Comparison of ENCODE assay signal across 14 mouse cellular contexts in the genomic region with DNA sequence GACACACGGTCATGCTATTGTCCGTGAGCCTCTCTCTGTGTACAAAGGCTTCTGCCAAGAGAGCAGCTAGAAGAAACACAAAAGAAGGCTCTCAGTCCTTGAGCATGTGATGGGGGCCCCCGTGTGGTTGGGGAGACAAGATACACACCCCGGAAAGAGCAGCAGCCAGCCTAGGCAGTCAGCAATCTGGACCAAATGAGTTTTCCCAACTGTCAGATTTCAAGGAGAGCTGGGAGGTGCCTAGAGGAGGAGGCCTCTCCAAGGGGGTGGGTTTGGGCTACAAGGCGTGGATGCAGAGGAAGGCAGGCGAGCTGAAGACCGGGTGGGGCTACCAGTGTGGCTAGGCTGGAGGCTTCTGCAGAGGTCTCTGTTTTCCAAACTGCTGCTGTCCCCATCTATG. TPM values are rescaled to one million over a fixed set of nuclear protein-coding genes. Genes with fewer than 3 reads are reported as not detected.
DNase-seq lines count a peak whose midpoint lies in the region; ATAC-seq and TF ChIP-seq lines count a peak whose summit lies in the region.
"Had no signal": no experiment of that assay in that cellular context is flagged by ENCODE, and none has a peak within 500 bp of the region (broad histone marks: within the 10 kb centered on the region; RNA-seq: fewer than 3 reads in every experiment).

No protein-coding gene starts in this region.

- H3K9me3 ChIP-seq in forebrain, embryonic 14.5 days (replicated peaks; ENCODE audit: control insufficient read depth, low read length): no peaks in the 10 kb centered on the region
- no peaks in the 10 kb centered on the region for H3K9me3 ChIP-seq in forebrain, postnatal 0 days (ENCODE audit: low read length)
- no peaks in the 10 kb centered on the region for H3K9me3 ChIP-seq in CH12.LX (replicated peaks; ENCODE audit: low read length)
- no peaks in the 10 kb centered on the region for H3K9me3 ChIP-seq in intestine, embryonic 15.5 days
- no peaks in the 10 kb centered on the region for H3K9me3 ChIP-seq in midbrain, postnatal 0 days (ENCODE audit: low read length)
- H3K9me3 ChIP-seq: limb, embryonic 13.5 days had no signal

- no peak overlapping the region for H3K27ac ChIP-seq in forebrain, embryonic 14.5 days (ENCODE audit: low read depth, low read length)
- no peak overlapping the region for H3K27ac ChIP-seq in forebrain, postnatal 0 days (ENCODE audit: low read depth, low read length)
- H3K27ac ChIP-seq in CH12.LX (ENCODE audit: insufficient read depth, low read depth): no peak overlapping the region
- peak overlapping the region; percentile 40; the same call in 1 of the 2 replicates for H3K27ac ChIP-seq in intestine, embryonic 15.5 days
- H3K27ac ChIP-seq in midbrain, postnatal 0 days (ENCODE audit: low read depth, low read length): no peak overlapping the region

- TF ChIP-seq RAD21 in CH12.LX (IDR thresholded peaks at IDR 0.05; ENCODE audit: low read depth, low read length): peak; percentile 12

- H3K9ac ChIP-seq in forebrain, embryonic 14.5 days (ENCODE audit: low read length): no peak overlapping the region
- H3K9ac ChIP-seq in forebrain, postnatal 0 days: no peak overlapping the region
- no peak overlapping the region for H3K9ac ChIP-seq in CH12.LX (ENCODE audit: insufficient read depth, low read depth)
- H3K9ac ChIP-seq in intestine, embryonic 15.5 days: no peak overlapping the region
- H3K9ac ChIP-seq in midbrain, postnatal 0 days (replicated peaks; ENCODE audit: low read length, poor library complexity, severe bottlenecking): no peak overlapping the region
- H3K9ac ChIP-seq: limb, embryonic 13.5 days had no signal

- H3K36me3 ChIP-seq in forebrain, embryonic 14.5 days (ENCODE audit: control insufficient read depth, insufficient read depth, low read length): no peaks in the 10 kb centered on the region
- no peaks in the 10 kb centered on the region for H3K36me3 ChIP-seq in forebrain, postnatal 0 days (ENCODE audit: insufficient read depth)
- no peaks in the 10 kb centered on the region for H3K36me3 ChIP-seq in CH12.LX (replicated peaks in 1 of 2; ENCODE audit: control insufficient read depth in 1 of 2, insufficient read depth in 1 of 2, low read length in 1 of 2)
- H3K36me3 ChIP-seq in intestine, embryonic 15.5 days: no peaks in the 10 kb centered on the region
- H3K36me3 ChIP-seq in midbrain, postnatal 0 days (ENCODE audit: insufficient read depth, low read length): no peaks in the 10 kb centered on the region
- H3K36me3 ChIP-seq: limb, embryonic 13.5 days had no signal

- H3K27me3 ChIP-seq in forebrain, embryonic 14.5 days (replicated peaks; ENCODE audit: control insufficient read depth, insufficient read depth, low read length): no peaks in the 10 kb centered on the region
- no peaks in the 10 kb centered on the region for H3K27me3 ChIP-seq in forebrain, postnatal 0 days (ENCODE audit: insufficient read depth, low read length)
- no peaks in the 10 kb centered on the region for H3K27me3 ChIP-seq in CH12.LX (replicated peaks)
- H3K27me3 ChIP-seq in intestine, embryonic 15.5 days (replicated peaks): no peaks in the 10 kb centered on the region; the same call in none of the 2 replicates
- H3K27me3 ChIP-seq in midbrain, postnatal 0 days (ENCODE audit: insufficient read depth, low read length): peaks cover 5% of the 10 kb centered on the region; the same call in 1 of the 2 replicates

- DNase-seq in forebrain, embryonic 14.5 days (ENCODE audit: low spot score): peak; percentile 20
- no peak for DNase-seq in forebrain, postnatal 0 days
- DNase-seq in layer of hippocampus, adult 18-20 months (ENCODE audit: low spot score in 2 of 2): peak; percentile 4 to 26
- DNase-seq in layer of hippocampus, adult 11-12 months (ENCODE audit: low spot score): no peak
- DNase-seq in CH12.LX (ENCODE audit: extremely low read depth): no peak
- no peak for DNase-seq in urinary bladder, postnatal 14 days (ENCODE audit: low spot score)
- DNase-seq in midbrain, postnatal 0 days (ENCODE audit: low spot score): no peak
- DNase-seq: B cell, adult 2 months; embryo, embryonic 11 days; layer of hippocampus, adult 9-11 months had no signal

- dilution Hi-C loops in CH12.LX (cut with MboI; ENCODE audit: extremely low pct_ligation_motif_present, extremely low pct_unique_long_range_greater_than_20kb, low sequenced_read_pairs): no loop called here

- H3K79me2 ChIP-seq in CH12.LX (replicated peaks; ENCODE audit: control insufficient read depth, extremely low read depth, insufficient read depth, poor library complexity, severe bottlenecking): no peaks in the 10 kb centered on the region

- no peak overlapping the region for H3K4me3 ChIP-seq in forebrain, embryonic 14.5 days (ENCODE audit: low read depth, low read length)
- no peak overlapping the region for H3K4me3 ChIP-seq in forebrain, postnatal 0 days (ENCODE audit: low read depth, low read length)
- no peak overlapping the region for H3K4me3 ChIP-seq in CH12.LX (replicated peaks in 1 of 3; ENCODE audit: low read depth in 2 of 3, low read length in 2 of 3, poor library complexity in 1 of 3)
- no peak overlapping the region for H3K4me3 ChIP-seq in intestine, embryonic 15.5 days (replicated peaks)
- H3K4me3 ChIP-seq in midbrain, postnatal 0 days (ENCODE audit: low read depth, low read length): no peak overlapping the region
- H3K4me3 ChIP-seq: limb, embryonic 13.5 days had no signal

- H3K4me1 ChIP-seq in forebrain, embryonic 14.5 days (ENCODE audit: control insufficient read depth, insufficient read depth, low read length): no peaks in the 10 kb centered on the region; the same call in 1 of the 2 replicates
- H3K4me1 ChIP-seq in forebrain, postnatal 0 days (ENCODE audit: insufficient read depth): no peaks in the 10 kb centered on the region
- H3K4me1 ChIP-seq in CH12.LX (ENCODE audit: control insufficient read depth in 1 of 2, insufficient read depth in 2 of 2): 0 out of 4 replicates have a peak, but pooled peaks cover 0 to 2% of the 10 kb centered on the region in 2 experiments
- H3K4me1 ChIP-seq in intestine, embryonic 15.5 days (replicated peaks): no peaks in the 10 kb centered on the region
- H3K4me1 ChIP-seq in midbrain, postnatal 0 days (ENCODE audit: insufficient read depth, low read length): no peaks in the 10 kb centered on the region

- no peak for TF ChIP-seq CTCF in forebrain, postnatal 0 days (IDR thresholded peaks at IDR 0.05; ENCODE audit: low read depth)
- TF ChIP-seq CTCF in CH12.LX (conservative IDR thresholded peaks at IDR 0.05 in 1 of 2, IDR thresholded peaks at IDR 0.05 in 1 of 2; ENCODE audit: low read depth in 2 of 2, low read length in 2 of 2): peak in 1 of 2 experiments; percentile 32; a peak in 2 of 4 replicates
- no peak for TF ChIP-seq CTCF in midbrain, postnatal 0 days (IDR thresholded peaks at IDR 0.05)

- H3K4me2 ChIP-seq in forebrain, embryonic 14.5 days (ENCODE audit: low read length): no peak overlapping the region
- no peak overlapping the region for H3K4me2 ChIP-seq in forebrain, postnatal 0 days (ENCODE audit: low read depth)
- H3K4me2 ChIP-seq in CH12.LX (ENCODE audit: insufficient read depth, low read depth, poor library complexity, severe bottlenecking): no peak overlapping the region
- H3K4me2 ChIP-seq in intestine, embryonic 15.5 days (replicated peaks): no peak overlapping the region
- no peak overlapping the region for H3K4me2 ChIP-seq in midbrain, postnatal 0 days (ENCODE audit: low read depth, low read length, poor library complexity, severe bottlenecking)
- H3K4me2 ChIP-seq: limb, embryonic 13.5 days had no signal

- no peak for TF ChIP-seq EP300 in CH12.LX (IDR thresholded peaks at IDR 0.05; ENCODE audit: low read length)

- 59% methylated on average over 7 of the region's 7 CpGs for WGBS in forebrain, embryonic 14.5 days
- WGBS in forebrain, postnatal 0 days: 55% methylated on average over 7 of the region's 7 CpGs
- 42% methylated on average over 7 of the region's 7 CpGs for WGBS in intestine, embryonic 15.5 days
- 49% methylated on average over 7 of the region's 7 CpGs for WGBS in midbrain, postnatal 0 days

- peak; percentile 18; the same call in 1 of the 2 replicates for ATAC-seq in forebrain, embryonic 14.5 days
- no peak; the same call in 1 of the 2 replicates for ATAC-seq in forebrain, postnatal 0 days
- ATAC-seq in intestine, embryonic 15.5 days: peak; percentile 66
- ATAC-seq in midbrain, postnatal 0 days (ENCODE audit: low FRiP score): no peak
- ATAC-seq: midbrain, embryonic 16.5 days had no signal

- no peak for TF ChIP-seq POLR2A in CH12.LX (IDR thresholded peaks at IDR 0.05; ENCODE audit: low read depth, low read length)

- in situ Hi-C loops in CH12.LX (cut with MboI; ENCODE audit: low pct_ligation_motif_present, low pct_unique_long_range_greater_than_20kb, low sequenced_read_pairs): loop anchor here (25.0 kb wide), 1 partner anchor 501 kb away; no protein-coding TSS in a partner anchor

TF ChIP-seq in CH12.LX, 34 proteins besides CTCF, POLR2A, EP300 and RAD21:
- TF ChIP-seq HCFC1 (IDR thresholded peaks at IDR 0.05; ENCODE audit: low read depth, low read length) (no peak), SMC3 (IDR thresholded peaks at IDR 0.05; ENCODE audit: low read depth, low read length) (peak; percentile 12; the same call in 1 of the 2 replicates), TCF12 (IDR thresholded peaks at IDR 0.05; ENCODE audit: low read depth, low read length) (no peak), USF1 (IDR thresholded peaks at IDR 0.05; ENCODE audit: low read depth, low read length) (no peak), MYC (IDR thresholded peaks at IDR 0.05; ENCODE audit: low read depth, low read length) (no peak), ZMIZ1 (IDR thresholded peaks at IDR 0.05; ENCODE audit: low read depth, low read length) (no peak), TBP (conservative IDR thresholded peaks at IDR 0.05; ENCODE audit: low read depth, low read length) (no peak)

RNA-seq across cellular contexts. Expression of gene Rtl9, which starts 35.6 kb away (rescaled TPM):
- 0.41 and 0.82 TPM in 2 replicates for polyA plus RNA-seq in forebrain, embryonic 14.5 days (2014; fragmentation: Nextera tagmentation; extraction: Ambion mirVana)
- 1.2 and 2.0 TPM in 2 replicates for total RNA-seq in forebrain, postnatal 0 days (2014; rRNA removed)
- polyA plus RNA-seq in forebrain, postnatal 0 days (2015; fragmentation: Nextera tagmentation; extraction: Ambion mirVana): 0.65 and 0.87 TPM in 2 replicates
- total RNA-seq in layer of hippocampus, adult 18-20 months (2021): under 1 TPM; 0.53 to 0.79 TPM
- total RNA-seq in CH12.LX (2012; rRNA removed) (0.13 and 0.17 TPM in 2 replicates), CH12.LX (2014; rRNA removed) (0.20 and 0.24 TPM in 2 replicates)
- 0.42 and 0.63 TPM in 2 replicates for polyA plus RNA-seq in CH12.LX (2012; ENCODE audit: insufficient read length, low read depth)
- 0.39 and 0.45 TPM in 2 replicates for polyA plus RNA-seq in intestine, embryonic 15.5 days (2015; fragmentation: Nextera tagmentation; extraction: Ambion mirVana)
- 3.1 and 3.5 TPM in 2 replicates for total RNA-seq in midbrain, postnatal 0 days (2014; rRNA removed)
- polyA plus RNA-seq in midbrain, postnatal 0 days (2015; fragmentation: Nextera tagmentation; extraction: Ambion mirVana): 1.1 and 1.4 TPM in 2 replicates
- total RNA-seq: hematopoietic stem cell, adult 5-6 weeks had no signal

Comparison
In these comparisons a context has a peak if more than half of its experiments do, and no peak if none do; other contexts are left out.
1. ATAC-seq: peak in forebrain, embryonic 14.5 days (single experiment) and intestine, embryonic 15.5 days (single experiment); none in forebrain, postnatal 0 days (single experiment) and midbrain, postnatal 0 days (single experiment).
2. DNase-seq: peak in forebrain, embryonic 14.5 days (single experiment) and layer of hippocampus, adult 18-20 months (2 of 2); none in forebrain, postnatal 0 days (single experiment), layer of hippocampus, adult 11-12 months (single experiment), CH12.LX (single experiment), urinary bladder, postnatal 14 days (single experiment) and midbrain, postnatal 0 days (single experiment).